Mouse (Mus musculus): ENCODE measurements at regions not wholly inside any gene's neighbourhood (a gene's known extent, or its start where the extent isn't known, plus 50 kb on each side); places are given as distances from the start of the nearest gene placed in this dataset.

GRCm38 (mm10) chr7:74693049-74693448 is 138.5 kb upstream of the Slco3a1 start:
- in situ Hi-C loops (cut with MboI, MseI): loop anchor here (5.0 to 25.0 kb wide), 3 partner anchors 46 to 1081 kb away; no protein-coding TSS in a partner anchor

GRCm38 (mm10) chr7:74690706-74691105 is 136.1 kb upstream of the Slco3a1 start:
- in situ Hi-C loops (cut with MboI, MseI): loop anchor here (5.0 to 25.0 kb wide), 3 partner anchors 43 to 1078 kb away; no protein-coding TSS in a partner anchor

GRCm38 (mm10) chr7:74688116-74688702 is 133.6 kb upstream of the Slco3a1 start:
- in situ Hi-C loops (cut with MboI, MseI): loop anchor here (5.0 to 25.0 kb wide), 2 partner anchors 206 to 1076 kb away; no protein-coding TSS in a partner anchor

GRCm38 (mm10) chr7:74687303-74688115 is 132.9 kb upstream of the Slco3a1 start:
- in situ Hi-C loops (cut with MboI, MseI): loop anchor here (5.0 to 25.0 kb wide), 2 partner anchors 205 to 1075 kb away; no protein-coding TSS in a partner anchor

- in situ Hi-C loops (cut with MboI, MseI): loop anchor here (25.0 kb wide), 1 partner anchor 1072 kb away; no protein-coding TSS in a partner anchor
Measured at GRCm38 (mm10) chr7:74683979-74684378, 129.4 kb upstream of the Slco3a1 start.

GRCm38 (mm10) chr7:74673626-74674295 is 119.2 kb upstream of the Slco3a1 start:
- in situ Hi-C loops (cut with MboI, MseI): no loop called here

GRCm38 (mm10) chr7:74669110-74669509 is 114.5 kb upstream of the Slco3a1 start:
- in situ Hi-C loops (cut with MboI, MseI): no loop called here

GRCm38 (mm10) chr7:74667106-74667505 is 112.5 kb upstream of the Slco3a1 start:
- in situ Hi-C loops (cut with MboI, MseI): no loop called here

- in situ Hi-C loops (cut with MboI, MseI): no loop called here
Measured at GRCm38 (mm10) chr7:74663820-74664219, 109.2 kb upstream of the Slco3a1 start.

GRCm38 (mm10) chr7:74647310-74647709 is 92.7 kb upstream of the Slco3a1 start:
- in situ Hi-C loops (cut with MboI, MseI): loop anchor here (5.0 kb wide), 2 partner anchors 45 to 90 kb away; no protein-coding TSS in a partner anchor

GRCm38 (mm10) chr7:74640171-74640570 is 85.6 kb upstream of the Slco3a1 start:
- in situ Hi-C loops (cut with MboI, MseI): no loop called here

- in situ Hi-C loops (cut with MboI, MseI): no loop called here
Measured at GRCm38 (mm10) chr7:74632217-74632616, 77.6 kb upstream of the Slco3a1 start.

- in situ Hi-C loops (cut with MboI, MseI): no loop called here
Measured at GRCm38 (mm10) chr7:74628799-74629468, 74.4 kb upstream of the Slco3a1 start.

Measured in T-helper 1 cell (primary cell).